Mouse (Mus musculus) testis, adult 2 months (tissue): ENCODE data around the gene Pax5.

Source experiments
- CTCF ChIP-seq: fragments of 200-500 bp; IDR thresholded peaks from 2 replicates; pipeline ENCODE4 v1.5.1; 2012; ENCODE audit warnings: low read depth, mild to moderate bottlenecking, inconsistent platforms, low read length, moderate library complexity; ENCODE audit not compliant: control insufficient read depth, insufficient read depth, insufficient replicate concordance
- POLR2A ChIP-seq: fragments of 200-500 bp; IDR thresholded peaks from 2 replicates; pipeline ENCODE4 v1.6.1; 2012; ENCODE audit warnings: low read depth, mild to moderate bottlenecking, inconsistent platforms, low read length, moderate library complexity; ENCODE audit not compliant: control insufficient read depth

DNA sequence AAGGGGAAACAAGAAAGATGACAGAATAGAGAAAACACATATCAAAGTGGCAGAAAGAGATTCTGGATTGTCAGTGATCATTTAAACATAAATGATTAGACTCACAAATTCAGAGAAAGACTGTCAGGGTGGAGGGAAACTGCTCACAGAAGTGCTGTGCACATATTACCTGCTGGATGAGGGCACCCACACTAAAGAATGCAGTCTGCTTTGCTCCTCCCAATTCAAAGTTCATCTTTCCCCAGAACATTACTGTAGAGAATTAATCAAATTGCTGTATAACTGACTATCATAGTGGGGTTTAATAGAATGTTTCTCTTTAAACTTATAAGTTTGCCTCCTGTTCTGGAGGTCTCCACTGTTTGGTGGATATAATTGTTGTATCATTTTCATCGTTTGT is 30.2 kb upstream of the Pax5 start:
- no peak for TF ChIP-seq CTCF
- TF ChIP-seq POLR2A, result no peak
